Mouse (Mus musculus) lung, postnatal 10 days (tissue): Measurements from ENCODE around the gene H6pd.

Experiments used
- DNase-seq: peaks from one replicate; pipeline ENCODE4 v3.0.0; 2021

H6pd gene

GRCm38 (mm10) chr4:149941067-149941755 lies 67.6 kb downstream of the H6pd start:
- DNase-seq: peak; percentile 40

- no peak for DNase-seq
Observed at GRCm38 (mm10) chr4:149938701-149939100, 70.1 kb downstream of the H6pd start.

- DNase-seq: no peak
Observed at GRCm38 (mm10) chr4:149936921-149937320, 71.9 kb downstream of the H6pd start.

- DNase-seq: peak; percentile 32
Observed at GRCm38 (mm10) chr4:149935470-149935869, 73.4 kb downstream of the H6pd start.

GRCm38 (mm10) chr4:149933519-149934245 lies 75.1 kb downstream of the H6pd start:
- DNase-seq: no peak

- no peak for DNase-seq
Observed at GRCm38 (mm10) chr4:149933025-149933424, 75.8 kb downstream of the H6pd start.

GRCm38 (mm10) chr4:149932108-149932815 lies 76.6 kb downstream of the H6pd start:
- DNase-seq: no peak

- DNase-seq: no peak
Observed at GRCm38 (mm10) chr4:149930755-149931154, 78.1 kb downstream of the H6pd start.
